Mouse (Mus musculus): ENCODE measurements around the gene Ganc. TPM values are rescaled to one million over a fixed set of nuclear protein-coding genes. Genes with fewer than 3 reads are reported as not detected.

Ganc gene
- polyA plus RNA-seq, 1 experiment from 2014 or later = 13.7 TPM

GRCm38 (mm10) chr2:120455719-120456118 lies 52.0 kb downstream of the Ganc start, which contains the start of gene Capn3:
TSS of gene Capn3 (plus strand) at chr2:120456019.
- ATAC-seq (replicated peaks; ENCODE audit: low FRiP score, low read depth) = no peak
- Histone ChIP-seq H3K9ac (ENCODE audit: low read depth, low read length) (no peak within 1 kb of the TSS), H3K27ac (no peak within 1 kb of the TSS), H3K4me3 (replicated peaks; ENCODE audit: low read depth, low read length) (no peak within 1 kb of the TSS), H3K4me1 (replicated peaks; ENCODE audit: insufficient read depth, low read length) (no peaks in the 10 kb centered on the region), H3K36me3 (ENCODE audit: insufficient read depth, low read length) (no peaks in the 10 kb centered on the region), H3K27me3 (ENCODE audit: insufficient read depth, low read length) (no peaks in the 10 kb centered on the region), H3K9me3 (replicated peaks; ENCODE audit: low read length) (no peaks in the 10 kb centered on the region), H3K4me2 (ENCODE audit: low read length) (no peak within 1 kb of the TSS)
- WGBS = 62% methylated on average over 4 of the region's 4 CpGs
- TF ChIP-seq CTCF (IDR thresholded peaks at IDR 0.05; ENCODE audit: low read depth) = no peak
- no peak for DNase-seq (ENCODE audit: low spot score)

GRCm38 (mm10) chr2:120460216-120460615 lies 56.5 kb downstream of the Ganc start:
- Histone ChIP-seq H3K4me2 (ENCODE audit: low read length) (no peak overlapping the region), H3K27ac (no peak overlapping the region), H3K9ac (ENCODE audit: low read depth, low read length) (no peak overlapping the region), H3K36me3 (ENCODE audit: insufficient read depth, low read length) (no peaks in the 10 kb centered on the region), H3K9me3 (replicated peaks; ENCODE audit: low read length) (no peaks in the 10 kb centered on the region), H3K27me3 (ENCODE audit: insufficient read depth, low read length) (no peaks in the 10 kb centered on the region), H3K4me1 (replicated peaks; ENCODE audit: insufficient read depth, low read length) (no peaks in the 10 kb centered on the region), H3K4me3 (replicated peaks; ENCODE audit: low read depth, low read length) (no peak overlapping the region)
- TF ChIP-seq CTCF (IDR thresholded peaks at IDR 0.05; ENCODE audit: low read depth) = no peak
- ATAC-seq (replicated peaks; ENCODE audit: low FRiP score, low read depth) (no peak), DNase-seq (ENCODE audit: low spot score) (no peak)
- 89% methylated on average over 4 of the region's 4 CpGs for WGBS

- H3K9ac ChIP-seq (ENCODE audit: low read depth, low read length) = no peak overlapping the region
- no peaks in the 10 kb centered on the region for H3K9me3 ChIP-seq (replicated peaks; ENCODE audit: low read length)
- H3K4me1 ChIP-seq (replicated peaks; ENCODE audit: insufficient read depth, low read length) = no peaks in the 10 kb centered on the region
- TF ChIP-seq CTCF (IDR thresholded peaks at IDR 0.05; ENCODE audit: low read depth) = no peak
- H3K4me2 ChIP-seq (ENCODE audit: low read length) = no peak overlapping the region
- H3K27ac ChIP-seq = no peak overlapping the region
- no peak overlapping the region for H3K4me3 ChIP-seq (replicated peaks; ENCODE audit: low read depth, low read length)
- WGBS = 84% methylated on average over 7 of the region's 7 CpGs
- no peaks in the 10 kb centered on the region for H3K27me3 ChIP-seq (ENCODE audit: insufficient read depth, low read length)
- DNase-seq (ENCODE audit: low spot score) = no peak
- no peak for ATAC-seq (replicated peaks; ENCODE audit: low FRiP score, low read depth)
- no peaks in the 10 kb centered on the region for H3K36me3 ChIP-seq (ENCODE audit: insufficient read depth, low read length)
These were observed 59.6 kb downstream of the Ganc start for GRCm38 (mm10) chr2:120463328-120463727.

- Histone ChIP-seq H3K27ac (no peak overlapping the region), H3K27me3 (ENCODE audit: insufficient read depth, low read length) (no peaks in the 10 kb centered on the region), H3K4me1 (replicated peaks; ENCODE audit: insufficient read depth, low read length) (no peaks in the 10 kb centered on the region), H3K4me2 (ENCODE audit: low read length) (no peak overlapping the region), H3K9ac (ENCODE audit: low read depth, low read length) (no peak overlapping the region), H3K9me3 (replicated peaks; ENCODE audit: low read length) (no peaks in the 10 kb centered on the region), H3K36me3 (ENCODE audit: insufficient read depth, low read length) (no peaks in the 10 kb centered on the region), H3K4me3 (replicated peaks; ENCODE audit: low read depth, low read length) (no peak overlapping the region)
- no peak for TF ChIP-seq CTCF (IDR thresholded peaks at IDR 0.05; ENCODE audit: low read depth)
- 66% methylated on average over 8 of the region's 8 CpGs for WGBS
- DNase-seq (ENCODE audit: low spot score) = no peak
- ATAC-seq (replicated peaks; ENCODE audit: low FRiP score, low read depth) = no peak
These were observed 60.4 kb downstream of the Ganc start for GRCm38 (mm10) chr2:120464091-120464490.

- DNase-seq (ENCODE audit: low spot score) (no peak), ATAC-seq (replicated peaks; ENCODE audit: low FRiP score, low read depth) (no peak)
- 96% methylated on average over 2 of the region's 2 CpGs for WGBS
- Histone ChIP-seq H3K4me1 (replicated peaks; ENCODE audit: insufficient read depth, low read length) (no peaks in the 10 kb centered on the region), H3K36me3 (ENCODE audit: insufficient read depth, low read length) (no peaks in the 10 kb centered on the region), H3K9ac (ENCODE audit: low read depth, low read length) (no peak overlapping the region), H3K4me3 (replicated peaks; ENCODE audit: low read depth, low read length) (no peak overlapping the region), H3K9me3 (replicated peaks; ENCODE audit: low read length) (no peaks in the 10 kb centered on the region), H3K27ac (no peak overlapping the region), H3K27me3 (ENCODE audit: insufficient read depth, low read length) (no peaks in the 10 kb centered on the region), H3K4me2 (ENCODE audit: low read length) (no peak overlapping the region)
- TF ChIP-seq CTCF (IDR thresholded peaks at IDR 0.05; ENCODE audit: low read depth) = no peak
These were observed 61.2 kb downstream of the Ganc start for GRCm38 (mm10) chr2:120464732-120465396.

GRCm38 (mm10) chr2:120465397-120465785 lies 61.7 kb downstream of the Ganc start:
- H3K36me3 ChIP-seq (ENCODE audit: insufficient read depth, low read length) = no peaks in the 10 kb centered on the region
- no peaks in the 10 kb centered on the region for H3K4me1 ChIP-seq (replicated peaks; ENCODE audit: insufficient read depth, low read length)
- DNase-seq (ENCODE audit: low spot score) = no peak
- no peak overlapping the region for H3K27ac ChIP-seq
- no peaks in the 10 kb centered on the region for H3K9me3 ChIP-seq (replicated peaks; ENCODE audit: low read length)
- H3K4me2 ChIP-seq (ENCODE audit: low read length) = no peak overlapping the region
- no peak overlapping the region for H3K9ac ChIP-seq (ENCODE audit: low read depth, low read length)
- TF ChIP-seq CTCF (IDR thresholded peaks at IDR 0.05; ENCODE audit: low read depth) = no peak
- H3K27me3 ChIP-seq (ENCODE audit: insufficient read depth, low read length) = no peaks in the 10 kb centered on the region
- 82% methylated on average over 5 of the region's 5 CpGs for WGBS
- H3K4me3 ChIP-seq (replicated peaks; ENCODE audit: low read depth, low read length) = no peak overlapping the region
- no peak for ATAC-seq (replicated peaks; ENCODE audit: low FRiP score, low read depth)

GRCm38 (mm10) chr2:120468011-120468410 lies 64.3 kb downstream of the Ganc start:
- Histone ChIP-seq H3K4me2 (ENCODE audit: low read length) (no peak overlapping the region), H3K9me3 (replicated peaks; ENCODE audit: low read length) (no peaks in the 10 kb centered on the region), H3K4me1 (replicated peaks; ENCODE audit: insufficient read depth, low read length) (no peaks in the 10 kb centered on the region), H3K36me3 (ENCODE audit: insufficient read depth, low read length) (no peaks in the 10 kb centered on the region), H3K9ac (ENCODE audit: low read depth, low read length) (no peak overlapping the region), H3K27ac (no peak overlapping the region), H3K27me3 (ENCODE audit: insufficient read depth, low read length) (no peaks in the 10 kb centered on the region), H3K4me3 (replicated peaks; ENCODE audit: low read depth, low read length) (no peak overlapping the region)
- no peak for DNase-seq (ENCODE audit: low spot score)
- no peak for ATAC-seq (replicated peaks; ENCODE audit: low FRiP score, low read depth)
- no peak for TF ChIP-seq CTCF (IDR thresholded peaks at IDR 0.05; ENCODE audit: low read depth)
